Mouse (Mus musculus): Measurements from ENCODE around the gene Col4a1. TPM values are rescaled to one million over a fixed set of nuclear protein-coding genes. Genes with fewer than 3 reads are reported as not detected.

Col4a1 gene
- polyA plus RNA-seq, 1 experiment from 2014 or later: 103 TPM

GRCm38 (mm10) chr8:11197261-11197660 is 115.4 kb downstream of the Col4a1 start:
- Histone ChIP-seq H3K36me3 (ENCODE audit: control insufficient read depth, insufficient read depth, low read length) (no peaks in the 10 kb centered on the region), H3K27me3 (ENCODE audit: control insufficient read depth, insufficient read depth, low read length) (no peaks in the 10 kb centered on the region), H3K27ac (replicated peaks; ENCODE audit: low read depth, low read length) (no peak overlapping the region), H3K4me3 (ENCODE audit: low read depth, low read length) (no peak overlapping the region), H3K9me3 (ENCODE audit: control insufficient read depth, low read length) (no peaks in the 10 kb centered on the region), H3K4me1 (ENCODE audit: control insufficient read depth, insufficient read depth, low read length) (no peaks in the 10 kb centered on the region), H3K9ac (ENCODE audit: low read length) (no peak overlapping the region), H3K4me2 (ENCODE audit: low read depth, severe bottlenecking) (no peak overlapping the region)
- no peak for DNase-seq (ENCODE audit: low spot score)
- 95% methylated on average over 11 of the region's 11 CpGs for WGBS
- no peak for ATAC-seq (ENCODE audit: insufficient number of reproducible peaks, low FRiP score, low TSS enrichment, low read depth)

- ATAC-seq (ENCODE audit: insufficient number of reproducible peaks, low FRiP score, low TSS enrichment, low read depth): no peak
- H3K4me2 ChIP-seq (ENCODE audit: low read depth, severe bottlenecking): no peak overlapping the region
- H3K36me3 ChIP-seq (ENCODE audit: control insufficient read depth, insufficient read depth, low read length): no peaks in the 10 kb centered on the region
Observed at GRCm38 (mm10) chr8:11192719-11193324, 119.8 kb downstream of the Col4a1 start.

GRCm38 (mm10) chr8:11187581-11188271 is 124.9 kb downstream of the Col4a1 start:
- H3K27me3 ChIP-seq (ENCODE audit: control insufficient read depth, insufficient read depth, low read length): 0 out of 2 replicates have a peak, but pooled peaks cover 6% of the 10 kb centered on the region
- peak overlapping the region; percentile 36 for H3K4me3 ChIP-seq (ENCODE audit: low read depth, low read length)
- ATAC-seq (ENCODE audit: insufficient number of reproducible peaks, low FRiP score, low TSS enrichment, low read depth) (peak; percentile 53; the same call in 1 of the 2 replicates), DNase-seq (ENCODE audit: low spot score) (peak; percentile 86)
- H3K27ac ChIP-seq (replicated peaks; ENCODE audit: low read depth, low read length): no peak overlapping the region
- H3K36me3 ChIP-seq (ENCODE audit: control insufficient read depth, insufficient read depth, low read length): no peaks in the 10 kb centered on the region
- H3K9me3 ChIP-seq (ENCODE audit: control insufficient read depth, low read length): no peaks in the 10 kb centered on the region
- peaks cover 6% of the 10 kb centered on the region; the same call in 1 of the 2 replicates for H3K4me1 ChIP-seq (ENCODE audit: control insufficient read depth, insufficient read depth, low read length)
- peak overlapping the region; percentile 52 for H3K9ac ChIP-seq (ENCODE audit: low read length)
- peak overlapping the region; percentile 93 for H3K4me2 ChIP-seq (ENCODE audit: low read depth, severe bottlenecking)
- under 1% methylated on average over 45 of the region's 46 CpGs for WGBS

More at GRCm38 (mm10) chr8:11192719-11193324, 119.8 kb downstream of the Col4a1 start:
- H3K4me3 ChIP-seq (ENCODE audit: low read depth, low read length): no peak overlapping the region
- DNase-seq (ENCODE audit: low spot score): no peak
- H3K27me3 ChIP-seq (ENCODE audit: control insufficient read depth, insufficient read depth, low read length): 0 out of 2 replicates have a peak, but pooled peaks cover 6% of the 10 kb centered on the region
- peaks cover 4% of the 10 kb centered on the region; the same call in 1 of the 2 replicates for H3K4me1 ChIP-seq (ENCODE audit: control insufficient read depth, insufficient read depth, low read length)
- H3K9ac ChIP-seq (ENCODE audit: low read length): no peak overlapping the region
- H3K9me3 ChIP-seq (ENCODE audit: control insufficient read depth, low read length): no peaks in the 10 kb centered on the region
- WGBS: 64% methylated on average over 12 of the region's 12 CpGs
- no peak overlapping the region for H3K27ac ChIP-seq (replicated peaks; ENCODE audit: low read depth, low read length)

GRCm38 (mm10) chr8:11186456-11186855 is 126.2 kb downstream of the Col4a1 start:
- H3K36me3 ChIP-seq (ENCODE audit: control insufficient read depth, insufficient read depth, low read length): no peaks in the 10 kb centered on the region
- H3K9ac ChIP-seq (ENCODE audit: low read length): no peak overlapping the region
- peaks cover 6% of the 10 kb centered on the region; the same call in 1 of the 2 replicates for H3K4me1 ChIP-seq (ENCODE audit: control insufficient read depth, insufficient read depth, low read length)
- DNase-seq (ENCODE audit: low spot score) (no peak), ATAC-seq (ENCODE audit: insufficient number of reproducible peaks, low FRiP score, low TSS enrichment, low read depth) (no peak)
- no peak overlapping the region for H3K4me3 ChIP-seq (ENCODE audit: low read depth, low read length)
- no peak overlapping the region for H3K27ac ChIP-seq (replicated peaks; ENCODE audit: low read depth, low read length)
- no peak overlapping the region for H3K4me2 ChIP-seq (ENCODE audit: low read depth, severe bottlenecking)
- WGBS: 94% methylated on average over 4 of the region's 4 CpGs
- H3K27me3 ChIP-seq (ENCODE audit: control insufficient read depth, insufficient read depth, low read length): 0 out of 2 replicates have a peak, but pooled peaks cover 6% of the 10 kb centered on the region
- no peaks in the 10 kb centered on the region for H3K9me3 ChIP-seq (ENCODE audit: control insufficient read depth, low read length)

- DNase-seq (ENCODE audit: low spot score) (no peak), ATAC-seq (ENCODE audit: insufficient number of reproducible peaks, low FRiP score, low TSS enrichment, low read depth) (no peak)
- Histone ChIP-seq H3K4me1 (ENCODE audit: control insufficient read depth, insufficient read depth, low read length) (peaks cover 6% of the 10 kb centered on the region; the same call in 1 of the 2 replicates), H3K27ac (replicated peaks; ENCODE audit: low read depth, low read length) (no peak overlapping the region), H3K9me3 (ENCODE audit: control insufficient read depth, low read length) (no peaks in the 10 kb centered on the region), H3K27me3 (ENCODE audit: control insufficient read depth, insufficient read depth, low read length) (0 out of 2 replicates have a peak, but pooled peaks cover 6% of the 10 kb centered on the region), H3K4me3 (ENCODE audit: low read depth, low read length) (no peak overlapping the region), H3K9ac (ENCODE audit: low read length) (no peak overlapping the region), H3K36me3 (ENCODE audit: control insufficient read depth, insufficient read depth, low read length) (no peaks in the 10 kb centered on the region), H3K4me2 (ENCODE audit: low read depth, severe bottlenecking) (no peak overlapping the region)
- WGBS: 93% methylated on average over 2 of the region's 2 CpGs
Observed at GRCm38 (mm10) chr8:11185672-11186071, 127.0 kb downstream of the Col4a1 start.

- Histone ChIP-seq H3K27me3 (ENCODE audit: control insufficient read depth, insufficient read depth, low read length) (0 out of 2 replicates have a peak, but pooled peaks cover 6% of the 10 kb centered on the region), H3K4me2 (ENCODE audit: low read depth, severe bottlenecking) (no peak overlapping the region), H3K4me1 (ENCODE audit: control insufficient read depth, insufficient read depth, low read length) (peaks cover 6% of the 10 kb centered on the region; the same call in 1 of the 2 replicates), H3K9ac (ENCODE audit: low read length) (no peak overlapping the region), H3K36me3 (ENCODE audit: control insufficient read depth, insufficient read depth, low read length) (no peaks in the 10 kb centered on the region), H3K4me3 (ENCODE audit: low read depth, low read length) (no peak overlapping the region), H3K9me3 (ENCODE audit: control insufficient read depth, low read length) (no peaks in the 10 kb centered on the region), H3K27ac (replicated peaks; ENCODE audit: low read depth, low read length) (no peak overlapping the region)
- 79% methylated on average over 9 of the region's 9 CpGs for WGBS
- no peak for DNase-seq (ENCODE audit: low spot score)
- ATAC-seq (ENCODE audit: insufficient number of reproducible peaks, low FRiP score, low TSS enrichment, low read depth): no peak
Observed at GRCm38 (mm10) chr8:11183611-11184031, 129.0 kb downstream of the Col4a1 start.

GRCm38 (mm10) chr8:11182606-11183005 is 130.0 kb downstream of the Col4a1 start:
- Histone ChIP-seq H3K4me3 (ENCODE audit: low read depth, low read length) (no peak overlapping the region), H3K4me1 (ENCODE audit: control insufficient read depth, insufficient read depth, low read length) (0 out of 2 replicates have a peak, but pooled peaks cover under 1% of the 10 kb centered on the region), H3K27me3 (ENCODE audit: control insufficient read depth, insufficient read depth, low read length) (no peaks in the 10 kb centered on the region), H3K9ac (ENCODE audit: low read length) (no peak overlapping the region), H3K36me3 (ENCODE audit: control insufficient read depth, insufficient read depth, low read length) (no peaks in the 10 kb centered on the region), H3K4me2 (ENCODE audit: low read depth, severe bottlenecking) (no peak overlapping the region), H3K9me3 (ENCODE audit: control insufficient read depth, low read length) (no peaks in the 10 kb centered on the region), H3K27ac (replicated peaks; ENCODE audit: low read depth, low read length) (no peak overlapping the region)
- 83% methylated on average over 12 of the region's 12 CpGs for WGBS
- no peak for ATAC-seq (ENCODE audit: insufficient number of reproducible peaks, low FRiP score, low TSS enrichment, low read depth)
- no peak for DNase-seq (ENCODE audit: low spot score)

GRCm38 (mm10) chr8:11182148-11182484 is 130.5 kb downstream of the Col4a1 start:
- H3K27ac ChIP-seq (replicated peaks; ENCODE audit: low read depth, low read length): no peak overlapping the region
- no peak overlapping the region for H3K9ac ChIP-seq (ENCODE audit: low read length)
- 70% methylated on average over 4 of the region's 4 CpGs for WGBS
- H3K27me3 ChIP-seq (ENCODE audit: control insufficient read depth, insufficient read depth, low read length): no peaks in the 10 kb centered on the region
- no peaks in the 10 kb centered on the region for H3K4me1 ChIP-seq (ENCODE audit: control insufficient read depth, insufficient read depth, low read length)
- no peak overlapping the region for H3K4me3 ChIP-seq (ENCODE audit: low read depth, low read length)
- ATAC-seq (ENCODE audit: insufficient number of reproducible peaks, low FRiP score, low TSS enrichment, low read depth) (no peak), DNase-seq (ENCODE audit: low spot score) (no peak)
- no peaks in the 10 kb centered on the region for H3K36me3 ChIP-seq (ENCODE audit: control insufficient read depth, insufficient read depth, low read length)
- no peak overlapping the region for H3K4me2 ChIP-seq (ENCODE audit: low read depth, severe bottlenecking)
- no peaks in the 10 kb centered on the region for H3K9me3 ChIP-seq (ENCODE audit: control insufficient read depth, low read length)

Data from limb, embryonic 11.5 days (tissue).